Mouse (Mus musculus): ENCODE measurements at regions not wholly inside any gene's neighbourhood (a gene's known extent, or its start where the extent isn't known, plus 50 kb on each side); places are given as distances from the start of the nearest gene placed in this dataset.

DNA sequence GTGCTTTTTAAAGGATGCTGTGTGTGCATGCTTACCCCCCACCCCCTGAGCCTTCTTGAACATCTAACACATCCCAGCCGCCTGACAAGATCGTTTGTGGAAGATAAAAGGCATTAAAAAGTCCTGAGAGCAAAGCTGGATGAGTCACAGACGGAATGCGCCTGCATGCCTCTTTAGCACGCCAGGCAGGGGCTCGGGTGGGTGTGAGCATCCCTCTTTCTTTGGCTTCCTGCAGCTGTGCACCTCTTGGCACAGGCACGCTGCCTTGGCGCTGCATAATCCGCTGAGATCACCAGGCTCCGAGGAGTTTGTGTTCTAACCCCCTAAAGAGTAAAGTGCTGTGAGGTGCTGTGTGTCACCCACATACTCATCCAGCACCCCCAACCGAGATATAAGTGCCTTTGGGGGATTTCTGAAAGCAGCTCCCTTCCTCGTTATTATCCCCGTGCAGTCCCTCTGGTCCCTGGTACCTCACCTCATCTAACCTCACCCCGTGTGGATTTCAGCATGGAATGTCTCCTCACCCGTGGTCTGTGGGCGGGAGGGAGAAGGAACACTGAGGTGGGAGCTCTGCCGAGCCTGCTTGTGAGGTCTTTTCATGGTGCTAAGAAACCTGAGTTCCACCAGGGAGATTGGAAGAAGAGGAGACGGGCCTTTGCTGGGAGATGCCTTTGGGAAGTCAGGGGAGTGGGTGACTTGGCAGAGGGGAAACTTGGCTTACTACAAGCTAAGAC, 117.8 kb upstream of the Topaz1 start:
- DNase-seq = no peak

DNA sequence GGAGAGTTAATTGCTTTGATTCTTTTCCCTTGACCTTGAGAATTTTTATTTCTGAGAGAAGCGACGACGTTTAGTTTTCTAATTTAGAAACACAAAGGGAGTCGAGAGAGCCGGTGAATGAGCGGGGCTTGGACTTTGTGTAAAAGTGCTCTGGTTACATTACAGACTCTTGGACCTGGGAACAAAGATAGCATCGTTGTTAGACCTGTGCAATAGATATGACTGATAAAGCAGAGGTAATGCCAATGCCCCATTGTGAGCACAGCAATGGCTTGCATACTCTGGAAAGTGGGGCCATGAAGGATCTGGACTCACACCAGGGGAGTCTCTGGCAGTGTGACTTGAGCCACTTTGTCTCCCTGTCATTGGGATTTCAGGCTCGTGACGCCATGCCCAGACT, 115.4 kb upstream of the Topaz1 start:
- DNase-seq = no peak

DNA sequence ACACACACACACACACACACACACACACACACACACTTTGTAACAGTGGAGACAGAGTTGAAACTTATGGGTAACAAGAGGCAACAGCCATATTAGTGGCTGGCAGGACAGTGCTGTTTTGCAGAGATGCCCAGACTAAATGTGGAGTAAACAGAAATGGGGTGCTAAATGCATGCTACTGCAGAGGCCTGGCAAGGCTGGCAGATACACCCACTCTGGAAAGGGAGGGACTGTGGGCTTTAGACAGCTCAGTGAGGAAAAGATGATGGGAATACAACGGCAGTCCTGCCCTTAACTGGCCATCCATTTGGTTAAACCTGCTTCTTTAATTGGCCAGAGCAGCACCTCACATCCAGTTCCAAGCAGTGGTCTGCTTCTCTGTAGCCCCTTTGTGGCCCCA, 113.7 kb upstream of the Topaz1 start:
- no peak for DNase-seq

DNA sequence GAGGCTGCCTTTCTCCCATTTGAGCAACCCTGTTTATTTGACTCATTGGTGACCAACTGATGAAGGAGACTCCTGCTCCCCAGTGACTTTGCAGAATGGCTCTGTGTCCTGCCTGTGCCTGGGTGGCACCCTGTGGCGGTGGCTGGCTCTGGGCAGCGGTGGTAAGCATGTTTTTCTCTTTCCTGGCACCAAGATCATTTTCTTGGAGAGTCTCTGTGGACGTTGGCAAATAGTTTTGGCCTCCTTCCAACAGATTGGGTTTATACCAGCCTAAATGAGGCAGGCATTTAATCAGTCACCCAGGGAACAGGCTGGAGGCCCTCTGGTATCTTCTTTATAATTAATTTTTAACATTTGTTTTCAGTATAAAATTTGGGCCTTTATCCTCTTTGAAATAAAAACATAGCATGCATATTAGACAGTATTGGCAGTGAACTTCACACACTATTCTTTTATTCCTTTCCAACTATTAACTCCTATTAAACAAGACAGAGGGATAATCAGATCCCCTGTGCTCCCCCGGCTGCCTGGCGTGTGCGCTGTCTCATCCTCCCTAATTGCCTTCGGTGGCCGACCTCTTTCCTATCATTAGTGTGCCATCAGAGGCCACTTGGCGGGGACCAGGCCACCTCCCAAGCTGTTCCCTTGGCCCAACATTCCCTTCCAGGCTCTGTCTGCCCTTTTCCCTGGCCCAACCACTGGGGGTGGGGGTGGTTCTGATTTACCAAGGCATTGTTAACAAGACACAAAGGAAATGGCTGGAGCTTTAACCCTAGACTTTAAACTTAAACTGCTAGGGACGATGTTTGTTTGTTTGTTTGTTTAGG, 111.8 kb upstream of the Topaz1 start:
- DNase-seq = peak; percentile 51

DNA sequence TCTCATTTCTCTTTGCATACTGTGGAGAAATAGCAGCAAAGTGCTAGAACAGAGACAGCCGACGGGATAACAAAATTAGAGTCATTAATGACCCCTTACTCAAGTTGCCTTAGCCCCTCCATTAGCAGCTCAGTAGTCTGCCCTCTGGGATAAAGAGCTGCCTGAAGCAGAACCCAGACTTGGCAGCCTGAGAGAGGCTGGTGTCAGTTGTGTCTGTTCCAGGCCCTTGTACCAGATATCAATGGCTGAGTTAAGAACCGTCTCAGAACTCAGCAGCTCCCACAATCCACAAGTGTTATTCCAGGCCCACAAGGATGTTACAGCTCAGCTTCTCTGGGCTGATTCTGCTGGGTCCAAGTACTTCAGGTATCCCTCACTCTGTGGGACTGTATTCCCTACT, 109.6 kb upstream of the Topaz1 start:
- DNase-seq = peak; percentile 22

DNA sequence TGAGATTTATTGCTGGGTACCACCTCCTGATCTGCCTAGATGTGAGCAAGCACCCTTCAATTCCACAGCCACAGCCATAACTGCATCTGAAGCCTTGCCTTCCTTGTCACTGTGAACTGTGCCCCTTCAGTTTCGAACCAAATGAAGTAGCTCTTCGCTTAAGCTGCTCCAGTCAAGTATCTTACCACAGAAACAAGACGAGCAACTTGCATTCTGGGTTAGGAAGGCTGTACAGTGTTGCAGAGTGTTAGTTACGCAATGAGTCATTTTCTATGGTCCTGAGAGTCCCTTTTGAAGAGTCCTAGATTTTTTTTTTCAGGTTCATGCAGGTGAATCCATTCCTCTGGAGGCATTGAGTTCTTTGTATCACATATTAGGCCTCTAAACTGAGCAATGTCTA, 107.9 kb upstream of the Topaz1 start:
- DNase-seq = peak; percentile 61

DNA sequence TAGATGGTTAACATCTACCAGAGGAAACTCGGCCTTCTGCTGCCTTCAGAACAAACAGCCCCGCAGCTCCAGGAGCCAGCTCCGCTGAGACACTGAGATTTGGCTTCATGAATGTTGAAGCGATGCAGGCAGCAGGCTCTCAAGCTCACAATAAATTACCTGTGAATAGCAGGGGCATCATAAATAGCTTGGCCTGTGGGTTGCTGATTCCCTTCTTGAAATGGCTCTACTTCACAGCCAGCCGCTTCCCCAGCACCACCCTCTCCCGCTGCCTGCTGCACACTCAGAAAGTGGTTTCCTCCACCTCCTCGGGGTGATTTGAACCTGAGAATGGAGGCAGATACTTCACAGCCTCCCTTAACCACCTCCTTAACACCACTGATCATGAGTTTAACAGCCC, 104.2 kb upstream of the Topaz1 start:
- no peak for DNase-seq

DNA sequence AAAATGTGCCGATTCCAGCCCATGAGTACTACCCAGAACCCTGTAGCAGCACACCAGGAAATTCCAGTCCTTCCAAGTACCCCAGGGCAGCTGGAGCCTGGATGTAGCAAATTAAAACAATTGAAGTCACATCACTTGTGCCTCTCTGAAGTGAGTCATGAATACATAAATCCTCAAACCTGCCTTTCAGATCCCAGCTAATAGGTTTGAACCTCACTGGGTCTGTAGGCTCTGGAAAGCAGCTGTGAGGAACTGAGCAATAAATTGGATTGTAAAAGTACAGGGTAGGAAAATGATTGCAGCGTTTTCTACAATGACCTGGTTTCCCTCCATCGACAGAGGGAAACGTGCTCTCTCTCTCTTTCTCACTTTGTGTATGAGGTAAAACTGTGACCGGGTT, 101.6 kb upstream of the Topaz1 start:
- no peak for DNase-seq

DNA sequence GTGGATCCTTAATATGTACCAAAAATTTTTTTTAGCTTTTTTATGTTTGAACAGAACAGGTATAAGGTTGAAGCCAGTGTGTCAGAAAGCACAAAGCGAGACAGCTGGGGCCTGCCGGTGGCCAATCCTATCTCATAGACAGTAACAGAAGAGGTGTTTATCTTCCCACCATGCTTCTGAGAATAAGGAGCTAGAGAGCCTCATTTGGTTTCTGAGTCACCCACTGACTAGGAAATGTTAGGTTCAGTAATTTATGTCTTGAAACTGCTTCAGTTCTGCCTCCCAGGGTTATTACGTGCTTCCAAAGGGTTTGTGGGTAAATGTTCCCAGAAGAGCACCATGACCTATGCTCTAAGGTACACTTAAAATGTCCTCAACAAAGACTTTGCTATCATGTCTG, 96.3 kb upstream of the Topaz1 start:
- no peak for DNase-seq

DNA sequence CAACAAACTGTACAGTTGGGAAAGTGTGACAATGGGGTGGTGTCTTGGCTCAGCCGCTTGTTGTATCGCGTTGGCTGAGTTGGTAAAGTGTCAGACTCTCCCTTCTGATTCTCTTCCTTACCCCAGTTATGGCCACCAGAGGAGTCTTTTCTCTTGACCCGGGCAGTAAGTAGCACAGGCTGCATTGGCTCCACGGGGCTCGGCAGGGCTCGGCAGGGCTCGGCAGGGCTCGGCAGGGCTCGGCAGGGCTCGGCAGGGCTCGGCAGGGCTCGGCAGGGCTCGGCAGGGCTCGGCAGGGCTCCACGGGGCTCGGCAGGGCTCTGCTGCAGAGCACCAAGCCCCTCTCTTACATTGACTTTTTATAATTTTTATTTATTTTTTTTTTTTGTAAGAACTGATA, 91.6 kb upstream of the Topaz1 start:
- peak; percentile 31 for DNase-seq

DNA sequence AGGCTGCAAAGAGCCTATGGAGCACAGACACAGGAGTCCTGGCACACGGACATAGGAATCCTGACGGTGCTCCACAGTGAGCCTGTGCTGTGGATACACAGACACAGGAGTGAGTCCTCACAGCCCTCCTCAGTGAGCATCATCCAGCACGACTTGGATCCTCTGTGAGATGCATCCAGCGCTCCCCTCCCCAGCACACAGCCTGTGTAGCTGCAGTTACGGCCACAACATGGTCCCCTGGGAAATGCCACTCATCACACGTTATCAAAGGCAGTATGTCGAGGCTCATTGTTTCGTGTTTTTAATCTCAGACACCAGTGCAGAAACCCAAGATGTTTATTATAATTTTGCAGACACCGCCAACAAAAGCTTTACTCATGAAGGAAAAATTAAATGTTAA, 87.1 kb upstream of the Topaz1 start:
- no peak for DNase-seq

DNA sequence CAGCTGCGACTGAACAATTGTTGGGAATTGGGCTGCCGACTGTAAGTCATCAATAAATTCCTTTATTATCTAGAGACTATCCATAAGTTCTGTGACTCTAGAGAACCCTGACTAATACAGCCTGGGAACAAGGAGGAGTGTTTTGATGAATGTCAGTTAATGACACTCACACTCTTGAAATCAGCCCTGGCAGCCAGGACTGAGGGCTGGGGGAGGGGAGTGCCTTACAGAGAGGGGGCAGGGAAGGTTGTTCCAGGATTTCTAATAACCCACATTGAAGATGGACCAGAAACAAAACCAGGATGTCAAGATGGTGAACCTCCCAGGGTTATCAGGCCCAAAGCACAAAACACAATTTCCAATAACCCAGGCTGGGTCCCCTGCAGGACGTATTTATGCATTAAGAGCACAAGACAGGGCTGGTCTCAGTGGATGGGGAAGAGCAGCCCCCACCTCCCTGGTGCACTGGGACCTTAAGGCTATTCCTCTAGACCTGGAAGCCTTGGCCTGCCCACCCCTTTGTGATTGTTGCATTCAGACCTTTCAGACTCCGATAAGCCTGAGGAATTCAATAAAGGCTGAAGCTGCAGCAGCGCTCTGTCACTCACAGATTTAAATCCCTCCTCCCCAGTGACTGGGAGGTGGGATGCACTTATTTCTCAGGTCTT, 80.0 kb upstream of the Topaz1 start:
- DNase-seq = no peak

DNA sequence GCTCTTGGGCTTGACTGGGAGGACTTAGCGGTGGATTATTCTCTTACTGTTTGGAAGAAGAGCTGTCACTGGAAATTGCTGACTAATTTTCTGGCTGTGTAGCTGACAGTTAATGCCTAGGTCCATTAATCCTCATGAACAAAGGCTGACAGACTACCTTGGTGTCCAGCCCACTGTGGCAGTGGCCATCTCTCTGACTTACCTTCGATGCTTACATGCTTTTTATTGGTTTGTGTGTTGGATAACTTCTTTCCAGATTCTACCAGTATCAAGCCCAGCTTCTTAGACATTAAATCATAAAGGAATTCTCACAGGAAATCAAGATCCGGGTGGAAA, 79.5 kb upstream of the Topaz1 start:
- DNase-seq = no peak

DNA sequence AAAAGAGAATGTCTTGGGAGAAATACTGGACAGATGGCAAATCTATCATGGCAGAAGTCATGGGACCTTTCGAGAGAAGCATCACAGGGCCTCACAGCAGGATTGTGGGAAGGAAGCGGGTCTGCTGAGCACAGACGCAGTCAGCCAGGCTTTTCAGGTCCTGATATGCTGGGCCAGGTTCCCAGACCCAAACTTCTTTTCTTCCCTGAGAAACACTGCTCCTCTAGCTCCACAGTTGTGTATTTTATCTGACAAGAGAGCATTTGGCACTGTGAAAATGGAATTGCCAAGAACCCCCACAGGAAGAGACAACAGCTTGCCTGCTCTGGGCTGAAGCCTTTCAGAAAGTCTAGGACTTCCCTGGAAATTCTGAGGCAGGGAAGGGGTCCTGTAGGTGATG, 73.4 kb upstream of the Topaz1 start:
- no peak for DNase-seq

DNA sequence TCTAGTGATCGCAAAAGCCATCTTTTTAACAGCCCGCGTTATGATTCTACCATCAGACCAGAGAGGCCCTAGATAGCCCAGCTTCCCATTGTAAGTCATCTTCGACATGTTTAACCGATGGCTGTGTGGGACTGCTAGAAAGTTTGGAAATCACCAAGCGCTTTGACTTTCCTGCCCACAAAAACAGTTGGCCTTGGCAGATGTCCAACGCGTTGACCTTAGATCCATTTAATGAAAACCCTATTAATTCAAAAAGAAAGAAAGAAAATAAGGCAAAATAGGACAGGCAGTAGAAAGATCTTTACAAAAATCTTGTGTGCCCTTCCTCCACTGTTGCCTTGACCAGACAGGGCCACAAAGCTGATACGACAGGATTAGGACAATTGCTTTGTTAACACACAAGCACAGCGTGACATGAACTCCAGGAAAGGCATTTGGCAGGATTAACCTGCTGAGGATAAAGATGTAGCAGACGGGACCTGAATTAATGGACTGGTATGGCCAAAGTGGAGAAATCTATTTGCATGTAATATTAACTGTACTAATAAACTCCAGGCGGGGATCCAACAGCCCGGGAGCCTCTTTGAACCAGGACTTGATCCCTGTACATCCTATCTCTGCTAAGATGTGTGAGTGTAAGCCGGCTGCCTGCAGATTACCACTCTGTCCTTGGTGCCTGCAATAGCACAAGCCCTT, 69.0 kb upstream of the Topaz1 start:
- DNase-seq = no peak

DNA sequence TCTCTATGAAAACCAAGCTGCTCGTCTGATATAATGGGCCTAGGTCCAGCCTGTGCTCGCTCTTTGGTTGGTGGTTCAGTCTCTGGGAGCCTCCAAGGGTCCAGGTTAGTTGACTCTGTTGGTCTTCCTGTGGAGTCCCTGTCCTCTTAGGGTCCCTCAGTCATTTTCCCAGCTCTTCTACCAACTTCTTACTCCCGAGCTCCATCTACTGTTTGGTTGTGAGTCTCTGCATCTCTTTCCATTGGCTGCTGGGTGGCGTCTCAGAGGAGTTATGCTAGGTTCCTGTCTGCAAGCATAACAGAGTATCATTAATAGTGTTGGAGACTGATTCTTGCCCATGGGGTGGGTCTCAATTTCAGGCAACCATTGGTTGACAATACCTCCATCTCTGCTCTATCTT, 60.0 kb upstream of the Topaz1 start:
- DNase-seq = peak; percentile 29

DNA sequence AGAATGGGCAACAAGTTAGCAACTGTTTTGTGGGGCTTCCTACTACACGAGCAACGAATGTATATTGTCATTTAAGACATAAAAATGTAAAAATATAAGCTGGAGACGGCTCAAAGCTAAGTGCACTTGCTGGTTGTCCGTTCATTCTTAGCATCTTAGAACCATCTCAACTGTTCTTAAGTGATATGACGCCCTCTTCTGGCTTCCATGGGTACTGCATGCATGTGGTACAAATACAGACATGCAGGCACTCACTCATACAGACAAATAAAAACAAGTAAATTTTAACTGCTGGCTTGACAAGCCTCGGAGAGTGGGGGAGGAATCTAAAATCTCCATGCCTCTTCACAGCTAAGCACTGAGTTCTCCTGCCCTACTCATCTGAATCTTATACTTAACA, 55.3 kb upstream of the Topaz1 start:
- peak; percentile 3 for DNase-seq

DNA sequence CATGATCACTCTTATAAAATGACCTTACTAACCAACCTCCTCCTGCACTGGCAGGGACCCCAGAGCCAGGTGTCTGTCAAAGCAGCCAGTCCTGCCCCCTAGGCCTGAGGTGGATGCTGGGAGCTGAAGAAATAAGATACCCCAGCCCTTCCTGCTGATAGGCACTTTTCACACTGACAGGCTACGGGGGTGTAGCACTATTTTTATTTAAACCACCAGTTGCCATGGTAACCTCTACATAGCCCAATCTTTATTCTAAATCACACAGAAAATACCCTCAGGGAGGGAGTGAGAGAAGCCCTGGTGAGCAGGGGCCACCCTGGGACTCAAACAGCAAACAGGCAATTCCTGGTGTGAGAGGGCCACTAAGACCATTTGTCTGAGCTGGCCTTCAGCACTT, 51.4 kb upstream of the Topaz1 start:
- DNase-seq = no peak
